Mouse (Mus musculus) heart, postnatal 0 days (tissue): Measurements from ENCODE around the gene Strbp. TPM values are rescaled to one million over a fixed set of nuclear protein-coding genes. Genes with fewer than 3 reads are reported as not detected.

Source experiments
- ATAC-seq: fragments of 200-750 bp; cut with Nextera tagmentation; 2 replicates; pipeline ENCODE4 v1.8.0; 2017; ENCODE audit warnings: low read depth, moderate number of reproducible peaks, moderate library complexity; ENCODE audit not compliant: insufficient read depth
- DNase-seq: peaks from one replicate; pipeline ENCODE4 v3.0.0-alpha.2; 2016; ENCODE audit warnings: low spot score
- H3K27ac ChIP-seq: fragments of 300-500 bp; sonication (generic); 2 replicates; pipeline ENCODE4 v1.5.1; 2014; ENCODE audit warnings: low read depth, mild to moderate bottlenecking
- H3K27me3 ChIP-seq: fragments of 300-500 bp; sonication (generic); 2 replicates; pipeline ENCODE4 v1.6.1; 2014; ENCODE audit warnings: low read length, mixed read lengths; ENCODE audit not compliant: control insufficient read depth, insufficient read depth
- H3K36me3 ChIP-seq: fragments of 300-500 bp; sonication (generic); replicated peaks from 2 replicates; pipeline ENCODE4 v1.6.1; 2014; ENCODE audit warnings: low read length, mixed read lengths; ENCODE audit not compliant: control insufficient read depth, insufficient read depth
- H3K4me1 ChIP-seq: fragments of 300-500 bp; sonication (generic); 2 replicates; pipeline ENCODE4 v1.6.1; 2014; ENCODE audit warnings: antibody characterized with exemption; ENCODE audit not compliant: control insufficient read depth, insufficient read depth
- H3K4me2 ChIP-seq: fragments of 300-500 bp; sonication (generic); 2 replicates; pipeline ENCODE4 v1.6.1; 2014; ENCODE audit warnings: low read depth, mild to moderate bottlenecking, low read length, moderate library complexity
- H3K4me3 ChIP-seq: fragments of 300-500 bp; sonication (generic); 2 replicates; pipeline ENCODE4 v1.5.1; 2014; ENCODE audit warnings: low read depth, low read length
- H3K9ac ChIP-seq: fragments of 300-500 bp; sonication (generic); replicated peaks from 2 replicates; pipeline ENCODE4 v1.6.1; 2014; ENCODE audit warnings: low read depth, low read length, mixed read lengths
- H3K9me3 ChIP-seq: fragments of 300-500 bp; sonication (generic); replicated peaks from 2 replicates; pipeline ENCODE4 v1.6.1; 2016; ENCODE audit warnings: low read length; ENCODE audit not compliant: control insufficient read depth
- CTCF ChIP-seq: IDR thresholded peaks from 2 replicates; pipeline ENCODE4 v1.5.1; 2016; ENCODE audit warnings: antibody characterized with exemption, control low read depth, low read depth
- EP300 ChIP-seq: IDR thresholded peaks from 2 replicates; pipeline ENCODE4 v1.6.1; 2016; ENCODE audit warnings: antibody characterized with exemption, low read depth
- WGBS: fragments of 180-500 bp; shearing (Covaris S2); extraction: QIAGEN DNeasy Blood & Tissue Kit; methylation state at CpG from one replicate; pipeline ENCODE4 v1.1.7; 2014; 5-methylcytosine and 5-hydroxymethylcytosine counted together
- polyA plus RNA-seq: library from polyadenylated mRNA; unstranded; fragments of >200 nt; fragmentation: Nextera tagmentation; extraction: Ambion mirVana; gene quantifications from 2 replicates; pipeline ENCODE4 v1.2.1, GENCODE M21; 2015
- total RNA-seq: library from RNA; depleted of rRNA; stranded (reverse); fragments of >200 nt; gene quantifications from 2 replicates; pipeline ENCODE4 v1.2.3, GENCODE M21; 2014; ENCODE audit warnings: low replicate concordance

Gene Strbp
- total and polyA plus RNA-seq, 2 experiments from 2014 or later, result 6.7 to 11.5 TPM

GRCm38 (mm10) chr2:37497321-37497720, 206.3 kb downstream of the Strbp start:
- ATAC-seq (no peak), DNase-seq (no peak)
- H3K9me3 ChIP-seq, result no peaks in the 10 kb centered on the region
- no peak overlapping the region for H3K27ac ChIP-seq
- WGBS, result 85% methylated on average over 4 of the region's 4 CpGs
- TF ChIP-seq CTCF (no peak), EP300 (no peak)
- H3K36me3 ChIP-seq, result peaks cover 35% of the 10 kb centered on the region
- no peaks in the 10 kb centered on the region for H3K4me1 ChIP-seq
- H3K27me3 ChIP-seq, result no peaks in the 10 kb centered on the region
- H3K4me2 ChIP-seq, result no peak overlapping the region
- H3K9ac ChIP-seq, result no peak overlapping the region
- no peak overlapping the region for H3K4me3 ChIP-seq

- no peak overlapping the region for H3K27ac ChIP-seq
- DNase-seq (no peak), ATAC-seq (no peak)
- WGBS, result 92% methylated on average over 2 of the region's 2 CpGs
- H3K4me1 ChIP-seq, result no peaks in the 10 kb centered on the region
- no peak overlapping the region for H3K9ac ChIP-seq
- peaks cover 66% of the 10 kb centered on the region for H3K36me3 ChIP-seq
- no peaks in the 10 kb centered on the region for H3K9me3 ChIP-seq
- TF ChIP-seq EP300, result no peak
- TF ChIP-seq CTCF, result no peak
- no peak overlapping the region for H3K4me2 ChIP-seq
- no peaks in the 10 kb centered on the region for H3K27me3 ChIP-seq
- H3K4me3 ChIP-seq, result no peak overlapping the region
Measured at GRCm38 (mm10) chr2:37488956-37489355, 214.7 kb downstream of the Strbp start.

DNA sequence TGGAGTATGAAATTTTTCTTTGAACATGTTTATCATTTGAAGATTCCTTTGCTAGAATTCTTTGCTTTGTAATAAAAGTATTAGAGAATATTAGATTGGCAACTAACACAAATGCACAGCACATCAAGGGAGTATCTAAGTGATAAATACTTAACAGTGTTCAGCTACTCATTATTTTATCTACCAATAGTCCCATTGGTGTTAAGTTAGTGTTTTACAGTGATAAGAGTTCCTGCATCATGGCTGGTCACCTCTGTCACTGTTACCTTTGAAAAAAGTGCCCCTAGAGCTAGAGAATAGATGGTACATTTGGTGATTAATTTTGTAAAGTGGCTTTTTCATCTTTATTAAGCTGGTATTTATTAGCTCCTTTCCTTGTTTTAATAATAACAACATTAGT, 217.3 kb downstream of the Strbp start:
- ATAC-seq (no peak), DNase-seq (no peak)

GRCm38 (mm10) chr2:37485370-37485769, 218.3 kb downstream of the Strbp start:
- no peak overlapping the region for H3K27ac ChIP-seq
- DNase-seq (peak; percentile 38), ATAC-seq (no peak)
- TF ChIP-seq CTCF (peak; percentile 49), EP300 (no peak)
- H3K36me3 ChIP-seq, result peaks cover 47% of the 10 kb centered on the region
- WGBS, result 72% methylated on average over 1 of the region's 1 CpGs
- H3K27me3 ChIP-seq, result no peaks in the 10 kb centered on the region
- no peaks in the 10 kb centered on the region for H3K4me1 ChIP-seq
- no peaks in the 10 kb centered on the region for H3K9me3 ChIP-seq
- H3K4me2 ChIP-seq, result no peak overlapping the region
- no peak overlapping the region for H3K4me3 ChIP-seq
- no peak overlapping the region for H3K9ac ChIP-seq

More for the DNA sequence above, 217.3 kb downstream of the Strbp start:
- peaks cover 54% of the 10 kb centered on the region for H3K36me3 ChIP-seq
- no peak overlapping the region for H3K4me3 ChIP-seq
- no peaks in the 10 kb centered on the region for H3K4me1 ChIP-seq
- H3K27ac ChIP-seq, result no peak overlapping the region
- no peak overlapping the region for H3K9ac ChIP-seq
- H3K4me2 ChIP-seq, result no peak overlapping the region
- no peaks in the 10 kb centered on the region for H3K27me3 ChIP-seq
- H3K9me3 ChIP-seq, result no peaks in the 10 kb centered on the region
- no peak for TF ChIP-seq CTCF
- no peak for TF ChIP-seq EP300

GRCm38 (mm10) chr2:37484165-37484564, 219.5 kb downstream of the Strbp start:
- Histone ChIP-seq H3K4me1 (no peaks in the 10 kb centered on the region), H3K9ac (no peak overlapping the region), H3K27ac (no peak overlapping the region), H3K9me3 (no peaks in the 10 kb centered on the region), H3K36me3 (peaks cover 35% of the 10 kb centered on the region), H3K27me3 (no peaks in the 10 kb centered on the region), H3K4me2 (no peak overlapping the region), H3K4me3 (no peak overlapping the region)
- TF ChIP-seq CTCF (no peak), EP300 (no peak)
- ATAC-seq (no peak), DNase-seq (no peak)
- 84% methylated on average over 2 of the region's 2 CpGs for WGBS

DNA sequence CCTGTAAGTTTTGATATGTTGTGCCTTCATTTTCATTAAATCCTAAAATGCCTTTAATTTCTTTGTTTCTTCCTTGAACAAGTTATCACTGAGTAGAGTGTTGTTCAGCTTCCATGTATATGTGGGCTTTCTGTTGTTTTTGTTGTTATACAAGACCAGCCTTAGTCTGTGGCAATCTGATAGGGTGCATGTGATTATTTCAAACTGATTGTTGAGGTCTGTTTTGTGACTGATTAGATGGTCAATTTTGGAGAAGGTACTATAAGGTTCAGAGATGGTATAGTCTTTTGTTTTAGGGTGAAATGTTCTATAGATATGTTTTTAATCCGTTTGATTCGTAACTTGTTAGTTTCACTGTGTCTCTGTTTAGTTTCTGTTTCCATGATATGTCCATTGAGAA, 223.6 kb downstream of the Strbp start:
- DNase-seq (no peak), ATAC-seq (no peak)
- Histone ChIP-seq H3K4me2 (no peak overlapping the region), H3K4me1 (no peaks in the 10 kb centered on the region), H3K4me3 (no peak overlapping the region), H3K9ac (no peak overlapping the region), H3K27ac (no peak overlapping the region), H3K36me3 (peaks cover 41% of the 10 kb centered on the region), H3K27me3 (no peaks in the 10 kb centered on the region), H3K9me3 (no peaks in the 10 kb centered on the region)
- WGBS, result 91% methylated on average over 2 of the region's 2 CpGs
- TF ChIP-seq EP300 (no peak), CTCF (no peak)
